Mouse (Mus musculus) ES-Bruce4 (cell line): ENCODE measurements around the gene Rab11fip5.

Experiments
- CTCF ChIP-seq: IDR thresholded peaks from one replicate; pipeline ENCODE4 v1.8.1; 2011; ENCODE audit warnings: low read depth, low read length
- EP300 ChIP-seq: IDR thresholded peaks from 2 replicates; pipeline ENCODE4 v1.6.1; 2011; ENCODE audit warnings: low read depth, low read length; ENCODE audit not compliant: insufficient read depth
- POLR2A ChIP-seq: IDR thresholded peaks from one replicate; pipeline ENCODE4 v1.8.1; 2011; ENCODE audit warnings: low read length; ENCODE audit not compliant: insufficient read depth

DNA sequence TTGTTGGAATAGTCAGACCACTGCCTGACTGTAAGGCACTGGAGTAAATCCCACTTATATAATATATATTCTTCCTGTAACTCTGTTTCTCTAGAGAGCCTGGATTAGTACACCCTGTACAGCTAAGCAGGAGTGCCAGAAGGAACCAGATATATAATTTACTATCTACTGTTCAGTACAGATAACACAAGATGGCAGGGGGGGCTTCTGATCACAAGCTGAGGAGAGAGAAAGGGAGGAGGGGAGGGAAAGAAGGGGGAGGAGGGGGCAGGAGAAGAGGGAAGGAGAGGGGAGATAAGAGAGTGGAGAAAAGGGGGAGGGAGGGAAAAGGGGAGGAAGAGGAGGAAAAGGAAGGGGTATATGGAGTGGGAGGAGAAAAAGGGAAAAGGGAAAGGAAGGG lies 68.6 kb downstream of the Rab11fip5 start:
- TF ChIP-seq POLR2A: no peak
- TF ChIP-seq CTCF: no peak
- no peak for TF ChIP-seq EP300
